Mouse (Mus musculus) fat pad, adult 2 months (tissue): Measurements from ENCODE around the gene Hemk1.
A peak's percentile ranks its signal among the peaks of the same experiment; 100 is the strongest.
"Not testable (repeated sequence)": the region's sequence is repeated elsewhere in the genome, so short reads cannot be mapped to it uniquely, and the experiment has no call there.

Experiments used
- DNase-seq: peaks from one replicate; pipeline ENCODE4 v3.0.0-alpha.2; 2011; ENCODE audit warnings: low read depth, low spot score; ENCODE audit errors: extremely low read depth

Hemk1 gene

DNA sequence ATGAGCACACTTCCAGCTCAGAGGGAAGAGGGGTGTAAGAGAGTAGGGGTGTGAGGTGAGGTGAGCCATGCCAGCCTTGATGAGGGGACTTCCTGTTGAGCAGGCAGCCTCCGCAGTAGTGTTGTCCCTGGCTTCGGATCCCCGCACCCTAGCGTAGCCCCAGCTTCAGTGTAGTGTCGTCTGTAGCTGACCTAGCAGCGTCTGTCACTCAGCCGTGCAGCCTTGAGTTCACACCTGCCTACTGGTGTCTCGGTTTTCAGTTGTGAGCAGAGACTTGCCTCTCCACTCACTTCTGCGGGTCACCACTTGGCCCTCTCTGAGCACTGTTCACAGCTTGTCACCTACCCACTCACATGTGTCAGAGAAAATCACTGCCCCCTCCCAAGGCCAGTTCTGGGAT, 29.0 kb downstream of the Hemk1 start:
- no peak for DNase-seq

DNA sequence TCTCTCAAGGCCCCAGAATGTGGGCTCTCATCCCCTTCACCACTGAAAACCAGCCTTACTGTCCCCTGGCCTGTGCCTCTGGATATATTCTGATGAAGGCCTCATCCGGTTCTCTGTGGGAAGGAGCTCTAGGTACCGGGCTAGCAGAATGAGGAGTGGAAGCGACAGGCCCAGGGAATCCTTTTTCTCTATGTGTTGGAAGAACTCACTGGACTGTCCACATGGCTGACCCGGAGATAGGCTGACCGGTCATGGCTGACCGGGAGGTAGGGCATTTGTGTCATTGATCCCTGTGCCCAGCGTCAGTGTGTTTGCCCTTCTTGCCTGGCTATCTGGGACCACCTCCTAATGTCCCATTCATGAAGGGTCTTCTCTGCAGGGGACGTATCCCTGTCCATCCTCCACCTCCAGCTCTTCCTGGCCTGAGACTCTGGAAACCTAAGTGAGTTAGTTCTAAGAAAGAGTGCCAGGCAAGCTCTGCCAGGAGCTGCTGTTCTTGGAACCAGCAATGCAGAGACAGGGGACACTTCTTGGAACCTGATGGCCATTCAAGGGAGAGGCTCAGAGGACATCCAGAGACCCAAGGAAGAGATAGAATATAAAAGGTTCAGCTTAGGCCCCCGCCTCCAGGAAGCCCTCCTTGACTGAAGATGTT, 29.7 kb downstream of the Hemk1 start:
- no peak for DNase-seq

DNA sequence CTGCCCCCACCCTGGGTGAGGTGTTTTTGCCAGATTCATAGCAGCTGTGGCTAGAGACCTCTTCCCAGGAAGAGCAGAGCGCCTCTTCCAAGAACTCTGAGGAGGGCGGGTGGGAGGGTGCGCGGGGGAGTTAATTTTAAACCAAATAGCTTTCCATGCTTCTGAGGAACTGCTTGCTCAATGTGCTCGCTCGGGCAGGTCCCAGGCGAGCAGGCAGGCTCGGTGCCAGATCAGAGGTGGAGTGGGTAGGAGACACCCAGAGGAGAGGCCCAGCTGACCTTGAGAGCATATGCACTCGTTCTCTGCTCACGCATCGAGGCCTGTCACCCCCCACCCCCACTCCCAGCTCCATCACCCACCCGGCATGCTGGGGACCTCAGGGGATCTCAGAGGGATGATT, 30.3 kb downstream of the Hemk1 start:
- no peak for DNase-seq

DNA sequence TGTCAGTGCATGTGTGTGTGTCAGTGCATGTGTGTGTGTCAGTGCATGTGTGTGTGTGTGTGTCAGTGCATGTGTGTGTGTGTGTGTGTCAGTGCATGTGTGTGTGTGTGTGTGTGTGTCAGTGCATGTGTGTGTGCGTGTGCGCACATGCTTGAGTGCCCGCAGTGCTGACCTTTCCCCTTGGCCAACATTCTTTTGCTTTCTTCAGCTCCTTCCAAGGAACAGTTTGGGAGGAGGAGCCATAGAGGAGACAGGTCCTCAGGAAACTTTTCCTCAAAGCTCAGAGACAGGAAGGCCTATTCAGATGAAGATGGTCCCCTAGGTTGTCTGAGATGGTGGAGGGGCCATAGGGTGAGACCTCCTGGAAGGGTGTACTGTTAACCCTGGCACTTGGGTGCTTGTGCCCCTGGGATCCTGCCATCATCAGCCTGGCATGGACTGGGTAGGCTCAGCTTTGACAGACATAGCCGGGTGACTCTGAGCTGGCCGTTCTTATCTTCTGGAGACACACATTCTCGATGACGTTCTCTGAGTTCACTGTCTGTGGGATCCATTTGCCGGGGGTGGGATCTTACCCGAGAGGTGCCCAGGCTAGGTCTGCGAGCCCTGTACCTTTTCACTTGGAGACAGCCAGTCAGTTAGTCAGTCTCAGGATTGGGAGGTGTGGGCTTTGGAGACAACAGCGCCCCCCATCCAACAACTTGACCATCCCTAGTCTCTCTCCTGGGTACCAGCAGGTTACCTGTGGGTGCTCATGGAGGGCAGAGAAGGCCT, 30.9 kb downstream of the Hemk1 start:
- no peak for DNase-seq

DNA sequence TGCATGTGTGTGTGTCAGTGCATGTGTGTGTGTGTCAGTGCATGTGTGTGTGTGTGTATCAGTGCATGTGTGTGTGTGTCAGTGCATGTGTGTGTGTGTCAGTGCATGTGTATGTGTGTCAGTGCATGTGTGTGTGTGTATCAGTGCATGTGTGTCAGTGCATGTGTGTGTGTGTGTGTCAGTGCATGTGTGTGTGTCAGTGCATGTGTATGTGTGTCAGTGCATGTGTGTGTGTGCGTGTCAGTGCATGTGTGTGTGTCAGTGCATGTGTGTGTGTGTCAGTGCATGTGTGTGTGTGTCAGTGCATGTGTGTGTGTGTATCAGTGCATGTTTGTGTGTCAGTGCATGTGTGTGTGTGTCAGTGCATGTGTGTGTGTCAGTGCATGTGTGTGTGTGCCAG, 31.5 kb downstream of the Hemk1 start:
- DNase-seq: not testable (repeated sequence)

DNA sequence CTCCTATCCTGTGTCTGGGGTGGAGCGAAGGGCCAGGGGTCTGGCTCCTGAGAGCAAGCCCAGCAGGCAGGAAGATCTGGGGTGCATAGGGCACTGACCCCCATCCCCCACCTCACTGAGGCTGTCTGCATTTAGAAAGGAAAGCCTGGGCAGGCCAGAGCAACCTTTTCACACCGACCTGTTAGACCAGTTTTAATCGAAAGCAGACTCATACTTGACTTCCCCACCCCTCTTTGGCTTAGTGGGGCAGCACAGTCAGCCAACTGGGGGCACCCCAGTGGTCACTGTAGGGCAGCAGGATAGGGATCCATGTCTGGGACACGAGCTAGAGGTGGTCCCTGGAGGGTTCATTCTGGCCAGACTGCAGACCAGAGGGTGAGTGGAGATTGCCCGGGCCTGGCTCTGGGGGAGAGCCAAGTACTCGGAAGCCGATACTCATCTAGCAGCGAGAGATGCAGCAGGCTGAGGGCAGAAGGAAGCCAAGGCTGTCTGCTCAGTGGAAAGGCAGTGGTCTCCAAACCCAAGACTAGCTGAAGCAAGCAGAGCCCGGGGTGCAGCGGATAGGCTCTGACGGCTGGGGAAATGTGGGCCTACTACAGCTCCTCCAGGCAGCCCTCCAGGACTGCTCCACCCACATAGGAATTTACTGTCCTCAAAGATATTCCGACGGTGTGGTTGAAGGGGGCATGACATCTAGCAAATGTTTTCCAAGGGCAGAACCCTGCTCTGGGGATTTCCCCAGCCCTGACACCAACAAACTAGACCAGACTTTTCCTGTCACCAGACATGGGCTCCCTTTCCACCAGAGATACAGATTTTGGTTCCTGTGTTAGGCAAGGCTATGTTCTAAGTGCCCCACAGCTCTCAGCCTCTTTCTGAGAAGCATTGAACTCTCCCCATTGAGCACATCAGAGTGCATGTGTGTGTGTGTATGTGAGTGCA, 32.3 kb downstream of the Hemk1 start:
- DNase-seq: no peak

DNA sequence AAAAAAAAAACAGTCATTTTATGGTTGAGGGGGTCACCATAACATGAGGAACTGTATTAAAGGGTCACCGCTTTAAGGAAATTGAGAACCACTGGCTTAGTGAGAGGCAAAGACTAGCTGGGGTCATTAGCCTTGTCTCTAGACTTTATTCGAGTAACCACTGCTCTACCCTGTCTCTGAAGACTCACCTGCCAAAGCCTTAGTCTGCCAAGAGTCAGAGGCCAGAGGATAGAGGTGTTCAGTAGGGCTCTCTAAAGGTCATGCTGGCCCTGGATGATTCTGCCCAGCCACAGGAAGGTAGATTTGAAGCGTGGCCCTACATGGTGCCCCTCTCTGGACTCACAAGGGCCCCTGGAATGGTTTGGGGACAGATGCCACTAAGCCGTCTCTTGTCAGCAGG, 33.1 kb downstream of the Hemk1 start:
- no peak for DNase-seq

GRCm38 (mm10) chr9:107304383-107304782, 33.8 kb downstream of the Hemk1 start:
- no peak for DNase-seq

DNA sequence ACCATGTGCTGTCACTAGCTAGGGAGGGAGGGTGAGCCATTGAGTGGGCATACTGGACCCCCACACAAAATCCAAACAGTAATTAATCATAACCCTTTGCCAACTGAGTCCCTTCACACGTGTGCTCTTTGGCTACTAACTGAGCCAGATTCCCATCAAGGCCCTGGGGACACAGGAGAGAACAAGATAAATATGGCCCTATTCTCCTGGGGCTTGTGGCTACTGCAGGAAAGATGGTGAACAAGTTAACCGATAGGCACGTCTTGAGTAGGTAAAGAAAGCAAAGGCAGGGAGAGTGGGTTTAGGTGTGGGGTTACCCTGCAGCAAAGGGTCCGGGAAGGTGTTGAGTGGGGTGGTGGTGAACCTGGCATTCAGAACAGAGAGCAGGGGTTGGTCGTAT, 34.2 kb downstream of the Hemk1 start:
- no peak for DNase-seq

DNA sequence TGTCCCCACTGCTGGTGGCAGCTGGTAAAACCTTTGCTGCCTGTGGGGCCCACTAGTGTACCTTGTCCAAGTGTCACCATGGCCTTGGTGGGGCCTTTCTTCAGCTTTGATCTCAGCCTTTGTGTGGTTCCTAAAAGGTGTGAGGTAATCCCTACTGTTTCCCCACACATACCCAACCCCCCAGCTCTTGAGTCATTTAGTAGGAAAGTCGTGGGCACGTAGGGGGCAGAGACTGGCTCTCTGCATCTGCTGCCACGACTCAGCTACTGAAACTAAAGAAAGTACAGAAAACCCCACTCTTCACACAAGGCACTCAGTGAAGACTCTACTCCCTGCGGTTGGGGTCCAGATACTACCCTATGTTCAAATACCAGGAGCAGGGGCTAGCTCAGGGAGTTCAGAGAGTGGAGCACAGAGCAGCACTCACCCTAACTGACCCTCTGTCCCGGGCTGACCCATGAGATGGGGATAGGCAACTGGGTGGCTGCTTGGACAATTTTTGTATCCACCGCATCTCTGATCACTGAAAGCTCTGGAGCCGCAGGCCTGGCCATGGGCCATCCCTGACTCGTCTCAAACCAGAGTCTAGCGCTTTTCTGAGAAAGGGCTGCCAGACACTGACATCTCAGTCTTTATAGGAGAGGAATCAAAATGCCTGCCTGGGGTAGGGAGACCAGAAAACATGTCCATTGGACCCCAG, 34.9 kb downstream of the Hemk1 start:
- DNase-seq: no peak

DNA sequence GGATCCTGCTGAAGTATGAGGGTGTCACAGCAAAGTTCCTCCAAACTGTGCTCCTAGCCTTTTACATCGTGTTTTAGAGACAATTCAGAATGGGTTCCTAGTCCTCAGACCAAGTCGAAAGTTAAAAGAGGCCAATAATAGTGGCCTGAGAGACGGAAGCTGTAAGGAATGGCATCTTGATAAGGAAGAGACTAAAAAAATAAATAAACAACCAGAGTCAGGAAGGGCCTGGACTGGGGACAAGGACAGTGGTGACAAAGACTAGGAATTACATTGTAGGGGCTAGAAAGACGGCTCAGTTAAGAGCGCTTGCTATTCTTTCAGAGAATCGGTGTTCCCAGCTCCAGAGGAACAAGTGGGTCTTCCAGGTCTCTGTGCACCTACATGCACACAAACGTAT, 35.6 kb downstream of the Hemk1 start:
- DNase-seq: no peak

DNA sequence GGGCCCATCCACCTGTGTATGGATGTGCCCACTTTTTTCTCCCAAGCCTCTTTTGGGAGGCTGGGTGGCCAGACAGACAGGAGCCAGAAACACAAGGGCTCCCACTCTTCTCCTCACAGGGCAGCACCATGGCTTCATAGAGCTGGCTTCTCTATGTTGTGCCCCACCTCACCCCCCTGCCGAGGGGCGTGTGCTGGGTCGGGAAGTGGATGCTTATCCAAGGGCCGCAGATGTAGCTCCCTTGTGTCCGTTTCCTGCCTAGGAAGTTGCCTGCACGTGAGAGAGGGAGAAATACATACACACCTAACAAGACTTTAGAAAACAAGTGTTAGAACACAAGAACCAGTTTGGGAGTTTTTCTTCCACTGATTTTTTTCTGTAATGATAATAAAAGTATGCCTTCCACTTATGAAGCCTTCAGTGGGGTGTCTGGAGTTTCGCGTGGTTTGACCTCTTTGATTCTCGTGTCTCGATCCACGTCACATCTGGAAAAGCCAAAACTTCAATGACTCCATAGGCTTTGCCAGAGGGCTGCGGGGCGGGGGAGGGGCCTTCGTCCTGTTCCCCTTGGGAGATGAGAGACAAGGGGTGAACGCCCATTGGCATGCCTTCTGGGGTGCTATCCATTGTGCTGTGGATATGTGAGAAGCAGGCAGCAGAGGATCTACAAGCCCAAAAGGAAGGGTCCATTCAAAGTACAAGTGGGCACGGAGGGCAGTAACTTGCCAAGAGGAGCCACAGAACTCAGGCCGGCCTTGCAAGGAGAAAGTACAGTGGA, 36.4 kb downstream of the Hemk1 start:
- no peak for DNase-seq

DNA sequence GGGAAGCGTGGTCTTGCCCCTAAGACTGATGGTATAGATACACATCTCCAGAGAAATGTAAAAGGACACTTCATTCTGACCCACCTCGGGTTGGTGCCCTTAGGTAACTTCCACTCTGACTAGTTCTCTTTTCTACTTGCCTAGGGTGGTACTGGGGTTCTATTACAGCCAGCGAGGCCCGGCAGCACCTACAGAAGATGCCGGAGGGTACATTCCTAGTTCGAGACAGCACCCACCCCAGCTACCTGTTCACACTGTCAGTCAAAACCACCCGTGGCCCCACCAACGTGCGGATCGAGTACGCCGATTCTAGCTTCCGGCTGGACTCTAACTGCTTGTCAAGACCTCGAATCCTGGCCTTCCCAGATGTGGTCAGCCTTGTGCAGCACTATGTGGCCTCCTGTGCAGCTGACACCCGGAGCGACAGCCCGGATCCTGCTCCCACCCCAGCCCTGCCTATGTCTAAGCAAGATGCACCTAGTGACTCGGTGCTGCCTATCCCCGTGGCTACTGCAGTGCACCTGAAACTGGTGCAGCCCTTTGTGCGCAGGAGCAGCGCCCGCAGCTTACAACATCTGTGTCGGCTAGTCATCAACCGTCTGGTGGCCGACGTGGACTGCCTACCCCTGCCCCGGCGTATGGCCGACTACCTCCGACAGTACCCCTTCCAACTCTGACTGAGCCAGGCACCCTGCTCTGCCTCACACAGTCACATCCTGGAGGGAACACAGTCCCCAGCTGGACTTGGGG, 37.8 kb downstream of the Hemk1 start:
- no peak for DNase-seq

DNA sequence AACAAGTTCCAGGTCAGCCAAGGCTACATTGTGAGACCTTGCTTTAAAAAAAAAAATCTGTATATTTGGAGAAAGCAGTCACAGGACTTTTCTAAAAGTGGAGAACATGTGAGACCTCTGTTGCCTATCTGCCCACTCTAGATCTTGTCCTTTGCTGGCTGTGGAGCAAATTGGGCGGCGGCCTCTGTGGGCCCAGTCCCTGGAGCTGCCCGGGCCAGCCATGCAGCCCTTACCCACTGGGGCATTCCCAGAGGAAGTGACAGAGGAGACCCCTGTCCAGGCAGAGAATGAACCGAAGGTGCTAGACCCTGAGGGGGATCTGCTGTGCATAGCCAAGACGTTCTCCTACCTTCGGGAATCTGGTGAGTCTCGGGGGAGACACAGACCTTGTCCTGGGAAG, 38.4 kb downstream of the Hemk1 start:
- DNase-seq: no peak

DNA sequence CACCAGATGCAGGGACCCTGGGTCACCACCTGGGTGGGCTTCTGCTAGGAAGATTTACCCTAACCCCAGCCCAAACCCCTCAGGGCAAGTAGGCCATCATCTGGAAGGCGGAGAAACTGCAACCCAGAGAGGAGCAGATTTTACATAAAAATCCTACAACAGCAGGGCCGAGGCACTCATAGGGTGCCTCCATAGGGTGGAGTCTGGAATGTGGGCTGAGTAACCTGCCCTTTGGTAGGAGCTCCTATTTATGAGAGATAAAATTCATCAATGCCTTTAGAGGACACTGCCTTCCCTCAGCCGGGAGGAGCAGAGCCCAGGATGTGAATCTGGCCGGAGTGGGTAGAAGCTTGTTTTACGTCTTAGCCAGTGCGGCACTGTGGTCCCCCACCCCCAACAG, 39.3 kb downstream of the Hemk1 start:
- no peak for DNase-seq

- no peak for DNase-seq
Observed at GRCm38 (mm10) chr9:107298059-107298780, 39.9 kb downstream of the Hemk1 start.

DNA sequence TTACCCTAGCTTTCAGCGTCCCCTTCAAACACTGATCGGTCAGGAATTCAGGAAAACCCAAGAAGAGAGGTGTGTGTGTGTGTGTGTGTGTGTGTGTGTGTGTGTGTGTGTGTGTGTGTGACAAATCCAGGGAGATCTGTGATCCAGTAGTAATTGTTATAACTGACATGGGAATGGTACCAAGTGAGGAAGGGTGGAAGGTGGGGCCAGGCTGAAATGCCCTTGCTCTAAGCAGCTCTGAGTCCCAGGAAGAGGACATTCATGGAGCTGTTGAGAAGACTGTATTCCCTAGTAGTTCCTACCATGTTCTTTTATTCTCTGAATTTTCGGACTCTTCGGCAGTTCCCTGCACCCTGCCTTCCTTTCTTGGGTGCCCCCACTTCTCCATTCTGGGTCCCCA, 40.5 kb downstream of the Hemk1 start:
- DNase-seq: no peak

GRCm38 (mm10) chr9:107297059-107297458, 41.1 kb downstream of the Hemk1 start:
- no peak for DNase-seq

DNA sequence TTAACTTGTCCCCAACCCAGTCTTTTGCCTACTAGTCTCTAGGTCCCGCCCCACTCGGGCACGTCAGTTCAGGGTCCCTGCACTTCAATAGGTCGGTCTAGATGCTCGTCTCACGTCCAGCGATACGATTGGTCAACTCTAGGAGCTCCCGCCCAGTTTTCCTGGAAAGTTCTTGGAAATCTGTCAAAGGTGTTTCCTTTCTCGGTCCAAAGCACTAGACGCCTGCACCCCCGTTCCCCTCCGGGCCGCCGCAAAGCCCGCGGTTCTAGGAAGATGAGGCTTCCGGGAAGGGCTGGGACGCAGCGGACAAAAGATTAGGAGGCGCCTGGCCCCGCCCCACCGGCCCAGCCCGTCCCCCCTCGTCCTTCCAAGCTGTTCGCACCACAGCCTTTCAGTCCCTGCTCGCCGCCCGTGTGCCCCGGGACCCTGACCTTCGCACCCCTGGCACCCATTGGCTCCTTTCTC, 41.6 kb downstream of the Hemk1 start:
- peak; percentile 95 for DNase-seq
